Mouse (Mus musculus) midbrain, embryonic 14.5 days (tissue): ENCODE results near the gene Cfap43. TPM values are rescaled to one million over a fixed set of nuclear protein-coding genes. Genes with fewer than 3 reads are reported as not detected.
A peak's percentile ranks its signal among the peaks of the same experiment; 100 is the strongest.

Source experiments
- ATAC-seq: fragments of 200-750 bp; cut with Nextera tagmentation; 2 replicates; pipeline ENCODE4 v1.8.0; 2017; ENCODE audit warnings: moderate number of reproducible peaks, moderate library complexity; ENCODE audit not compliant: low FRiP score, low TSS enrichment
- DNase-seq: peaks from one replicate; pipeline ENCODE4 v3.0.0-alpha.2; 2015
- H3K27ac ChIP-seq: fragments of 300-500 bp; sonication (generic); replicated peaks from 2 replicates; pipeline ENCODE4 v1.5.1; 2014; ENCODE audit warnings: mild to moderate bottlenecking, low read depth, low read length, moderate library complexity
- H3K27me3 ChIP-seq: fragments of 300-500 bp; sonication (generic); 2 replicates; pipeline ENCODE4 v1.6.1; 2014; ENCODE audit warnings: low read length, control low read depth, mixed read lengths; ENCODE audit not compliant: control insufficient read depth, insufficient read depth
- H3K36me3 ChIP-seq: fragments of 300-500 bp; sonication (generic); 2 replicates; pipeline ENCODE4 v1.6.1; 2014; ENCODE audit warnings: low read length, control low read depth; ENCODE audit not compliant: control insufficient read depth, insufficient read depth
- H3K4me1 ChIP-seq: fragments of 300-500 bp; sonication (generic); 2 replicates; pipeline ENCODE4 v1.6.1; 2014; ENCODE audit warnings: mild to moderate bottlenecking, antibody characterized with exemption, low read length, control low read depth; ENCODE audit not compliant: control insufficient read depth, insufficient read depth
- H3K4me2 ChIP-seq: fragments of 300-500 bp; sonication (generic); 2 replicates; pipeline ENCODE4 v1.6.1; 2014; ENCODE audit warnings: mild to moderate bottlenecking, low read length, moderate library complexity
- H3K4me3 ChIP-seq: fragments of 300-500 bp; sonication (generic); replicated peaks from 2 replicates; pipeline ENCODE4 v1.5.1; 2014; ENCODE audit warnings: low read depth, low read length
- H3K9ac ChIP-seq: fragments of 300-500 bp; sonication (generic); replicated peaks from 2 replicates; pipeline ENCODE4 v1.6.1; 2014; ENCODE audit warnings: mild to moderate bottlenecking, low read length, moderate library complexity
- H3K9me3 ChIP-seq: fragments of 300-500 bp; sonication (generic); 2 replicates; pipeline ENCODE4 v1.6.1; 2016; ENCODE audit warnings: low read length, control low read depth, mixed read lengths; ENCODE audit not compliant: control insufficient read depth
- WGBS: fragments of 180-500 bp; shearing (Covaris S2); extraction: QIAGEN DNeasy Blood & Tissue Kit; methylation state at CpG from one replicate; pipeline ENCODE4 v1.1.7; 2014; 5-methylcytosine and 5-hydroxymethylcytosine counted together
- polyA plus RNA-seq: library from polyadenylated mRNA; unstranded; fragments of >200 nt; fragmentation: Nextera tagmentation; extraction: Ambion mirVana; gene quantifications from 2 replicates; pipeline ENCODE4 v1.2.1, GENCODE M21; 2014

The Cfap43 gene
- polyA plus RNA-seq, 1 experiment from 2014 or later, result 0.47 TPM

GRCm38 (mm10) chr19:47885191-47885743, 33.8 kb downstream of the Cfap43 start:
- Histone ChIP-seq H3K4me2 (no peak overlapping the region), H3K27me3 (no peaks in the 10 kb centered on the region), H3K9me3 (no peaks in the 10 kb centered on the region), H3K36me3 (no peaks in the 10 kb centered on the region), H3K4me3 (no peak overlapping the region), H3K9ac (no peak overlapping the region), H3K4me1 (no peaks in the 10 kb centered on the region), H3K27ac (no peak overlapping the region)
- no peak for DNase-seq
- no peak for ATAC-seq
- 69% methylated on average over 7 of the region's 7 CpGs for WGBS

- ATAC-seq (no peak), DNase-seq (no peak)
- Histone ChIP-seq H3K4me3 (no peak overlapping the region), H3K27ac (no peak overlapping the region), H3K9ac (no peak overlapping the region), H3K4me1 (no peaks in the 10 kb centered on the region), H3K27me3 (no peaks in the 10 kb centered on the region), H3K9me3 (no peaks in the 10 kb centered on the region), H3K4me2 (no peak overlapping the region), H3K36me3 (no peaks in the 10 kb centered on the region)
- 86% methylated on average over 13 of the region's 13 CpGs for WGBS
Measured at GRCm38 (mm10) chr19:47884296-47885085, 34.6 kb downstream of the Cfap43 start.

- ATAC-seq, result peak; percentile 39; the same call in 1 of the 2 replicates
- 64% methylated on average over 9 of the region's 9 CpGs for WGBS
- no peak overlapping the region for H3K4me2 ChIP-seq
- DNase-seq, result no peak
- no peaks in the 10 kb centered on the region for H3K9me3 ChIP-seq
- H3K9ac ChIP-seq, result no peak overlapping the region
- H3K36me3 ChIP-seq, result no peaks in the 10 kb centered on the region
- no peaks in the 10 kb centered on the region for H3K27me3 ChIP-seq
- no peaks in the 10 kb centered on the region for H3K4me1 ChIP-seq
- H3K4me3 ChIP-seq, result no peak overlapping the region
- H3K27ac ChIP-seq, result no peak overlapping the region
Measured at GRCm38 (mm10) chr19:47882882-47883254, 36.2 kb downstream of the Cfap43 start.

- Histone ChIP-seq H3K9ac (no peak overlapping the region), H3K4me3 (no peak overlapping the region), H3K9me3 (no peaks in the 10 kb centered on the region), H3K36me3 (no peaks in the 10 kb centered on the region), H3K27me3 (no peaks in the 10 kb centered on the region), H3K27ac (no peak overlapping the region), H3K4me2 (no peak overlapping the region), H3K4me1 (no peaks in the 10 kb centered on the region)
- ATAC-seq (peak; percentile 81; the same call in 1 of the 2 replicates), DNase-seq (peak; percentile 92)
- WGBS, result 28% methylated on average over 11 of the region's 11 CpGs
Measured at GRCm38 (mm10) chr19:47882151-47882881, 36.8 kb downstream of the Cfap43 start.

- Histone ChIP-seq H3K9me3 (no peaks in the 10 kb centered on the region), H3K36me3 (no peaks in the 10 kb centered on the region), H3K27ac (no peak overlapping the region), H3K4me3 (no peak overlapping the region), H3K4me2 (no peak overlapping the region), H3K27me3 (no peaks in the 10 kb centered on the region), H3K9ac (no peak overlapping the region), H3K4me1 (no peaks in the 10 kb centered on the region)
- WGBS, result 85% methylated on average over 7 of the region's 7 CpGs
- DNase-seq (no peak), ATAC-seq (no peak)
Measured at GRCm38 (mm10) chr19:47881538-47881937, 37.5 kb downstream of the Cfap43 start.

GRCm38 (mm10) chr19:47876252-47876651, 42.8 kb downstream of the Cfap43 start:
- no peaks in the 10 kb centered on the region for H3K4me1 ChIP-seq
- no peak for DNase-seq
- no peak for ATAC-seq
- no peaks in the 10 kb centered on the region for H3K9me3 ChIP-seq
- H3K4me2 ChIP-seq, result no peak overlapping the region
- no peaks in the 10 kb centered on the region for H3K27me3 ChIP-seq
- no peak overlapping the region for H3K4me3 ChIP-seq
- 83% methylated on average over 15 of the region's 15 CpGs for WGBS
- no peak overlapping the region for H3K9ac ChIP-seq
- H3K36me3 ChIP-seq, result no peaks in the 10 kb centered on the region
- no peak overlapping the region for H3K27ac ChIP-seq

GRCm38 (mm10) chr19:47871515-47871914, 47.6 kb downstream of the Cfap43 start:
- 16% methylated on average over 10 of the region's 10 CpGs for WGBS
- DNase-seq, result peak; percentile 58
- no peaks in the 10 kb centered on the region for H3K9me3 ChIP-seq

GRCm38 (mm10) chr19:47870102-47870666, 48.9 kb downstream of the Cfap43 start:
- no peaks in the 10 kb centered on the region for H3K36me3 ChIP-seq
- DNase-seq, result no peak
- H3K27me3 ChIP-seq, result no peaks in the 10 kb centered on the region
- no peak overlapping the region for H3K4me3 ChIP-seq
- no peaks in the 10 kb centered on the region for H3K9me3 ChIP-seq
- WGBS, result 82% methylated on average over 7 of the region's 7 CpGs
- no peak overlapping the region for H3K27ac ChIP-seq
- H3K9ac ChIP-seq, result no peak overlapping the region
- H3K4me2 ChIP-seq, result no peak overlapping the region
- no peaks in the 10 kb centered on the region for H3K4me1 ChIP-seq
- no peak for ATAC-seq

More at GRCm38 (mm10) chr19:47871515-47871914, 47.6 kb downstream of the Cfap43 start:
- Histone ChIP-seq H3K36me3 (no peaks in the 10 kb centered on the region), H3K9ac (no peak overlapping the region), H3K4me3 (no peak overlapping the region), H3K4me2 (no peak overlapping the region), H3K27me3 (no peaks in the 10 kb centered on the region), H3K27ac (no peak overlapping the region), H3K4me1 (no peaks in the 10 kb centered on the region)
- no peak for ATAC-seq
